Mouse (Mus musculus) heart, adult 2 months (tissue): ENCODE data around the gene Drc3.
A peak's percentile ranks its signal among the peaks of the same experiment; 100 is the strongest.

ENCODE experiments used
- CTCF ChIP-seq: fragments of 200-600 bp; IDR thresholded peaks from 2 replicates; pipeline ENCODE4 v1.8.1; 2022; ENCODE audit warnings: antibody characterized with exemption, mild to moderate bottlenecking, moderate library complexity
- EP300 ChIP-seq: fragments of 200-500 bp; IDR thresholded peaks from 2 replicates; pipeline ENCODE4 v1.6.1; 2011; ENCODE audit warnings: low read depth, low read length, control low read depth; ENCODE audit not compliant: insufficient read depth

DNA sequence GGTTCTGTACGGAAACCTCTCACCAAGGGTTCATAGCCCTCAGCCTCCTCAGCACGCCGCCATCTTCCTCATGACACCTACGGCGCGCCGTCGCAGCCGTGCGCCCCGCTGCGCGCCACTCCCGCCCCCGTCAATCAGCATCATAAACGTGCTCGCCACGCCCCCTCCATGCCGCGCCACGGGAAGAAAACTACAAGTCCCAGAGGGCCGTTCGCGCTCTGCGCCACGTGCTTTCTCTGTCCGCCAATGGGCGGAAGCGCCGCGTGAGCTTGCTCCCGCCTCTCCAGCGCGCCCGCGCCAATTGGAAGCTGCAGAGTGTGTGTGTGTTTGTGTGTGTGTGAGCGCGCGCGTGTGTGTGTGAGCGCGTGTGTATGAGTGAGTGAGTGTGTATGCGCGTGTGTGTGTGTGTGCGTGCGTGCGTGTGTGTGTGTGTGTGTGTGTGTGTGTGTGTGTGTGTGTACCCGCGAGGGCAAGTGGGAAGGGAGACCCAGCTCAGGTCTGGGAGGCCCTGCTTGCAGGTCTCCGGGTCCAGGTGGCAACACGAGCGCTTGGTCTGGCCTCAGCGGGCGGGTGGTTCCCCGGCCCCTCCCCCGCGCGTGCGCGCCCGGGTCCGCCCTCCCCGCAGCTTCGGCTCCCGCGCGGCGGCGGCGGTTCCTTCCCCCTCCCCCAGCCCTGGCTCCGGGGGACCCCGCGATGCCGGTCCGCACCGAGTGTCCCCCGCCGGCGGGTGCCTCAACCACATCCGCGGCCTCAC lies 64.0 kb downstream of the Drc3 start, which contains the start of gene Gid4:
- no peak for TF ChIP-seq CTCF
- TF ChIP-seq EP300, result peak; percentile 45
